Mouse (Mus musculus) neural tube, embryonic 15.5 days (tissue): ENCODE data around the gene Rita1. TPM values are rescaled to one million over a fixed set of nuclear protein-coding genes. Genes with fewer than 3 reads are reported as not detected.

Experiments
- ATAC-seq: fragments of 200-750 bp; cut with Nextera tagmentation; 2 replicates; pipeline ENCODE4 v1.8.0; 2017; ENCODE audit warnings: mild to moderate bottlenecking, moderate TSS enrichment, moderate library complexity; ENCODE audit not compliant: low FRiP score
- H3K27ac ChIP-seq: fragments of 300-500 bp; sonication (generic); replicated peaks from 2 replicates; pipeline ENCODE4 v1.5.1; 2015; ENCODE audit warnings: mild to moderate bottlenecking, inconsistent platforms
- H3K27me3 ChIP-seq: fragments of 300-500 bp; sonication (generic); replicated peaks from 2 replicates; pipeline ENCODE4 v1.6.1; 2015; ENCODE audit warnings: inconsistent platforms
- H3K36me3 ChIP-seq: fragments of 300-500 bp; sonication (generic); 2 replicates; pipeline ENCODE4 v1.6.1; 2015; ENCODE audit warnings: inconsistent platforms
- H3K4me1 ChIP-seq: fragments of 300-500 bp; sonication (generic); 2 replicates; pipeline ENCODE4 v1.6.1; 2015; ENCODE audit warnings: inconsistent platforms
- H3K4me2 ChIP-seq: fragments of 300-500 bp; sonication (generic); 2 replicates; pipeline ENCODE4 v1.6.1; 2015; ENCODE audit warnings: inconsistent platforms, mild to moderate bottlenecking, moderate library complexity
- H3K4me3 ChIP-seq: fragments of 300-500 bp; sonication (generic); replicated peaks from 2 replicates; pipeline ENCODE4 v1.5.1; 2015; ENCODE audit warnings: mild to moderate bottlenecking, inconsistent platforms
- H3K9ac ChIP-seq: fragments of 300-500 bp; sonication (generic); replicated peaks from 2 replicates; pipeline ENCODE4 v1.6.1; 2015; ENCODE audit warnings: mild to moderate bottlenecking, inconsistent platforms
- H3K9me3 ChIP-seq: fragments of 300-500 bp; sonication (generic); replicated peaks from 2 replicates; pipeline ENCODE4 v1.6.1; 2016; ENCODE audit warnings: inconsistent platforms
- WGBS: fragments of 180-500 bp; shearing (Covaris S2); methylation state at CpG from one replicate; pipeline ENCODE4 v1.1.7; 2015; ENCODE audit warnings: mixed read lengths; 5-methylcytosine and 5-hydroxymethylcytosine counted together
- polyA plus RNA-seq: library from polyadenylated mRNA; unstranded; fragments of >200 nt; fragmentation: Nextera tagmentation; extraction: Ambion mirVana; gene quantifications from 2 replicates; pipeline ENCODE4 v1.2.1, GENCODE M21; 2015

Gene Rita1
- polyA plus RNA-seq, 1 experiment from 2014 or later: 34.0 TPM

DNA sequence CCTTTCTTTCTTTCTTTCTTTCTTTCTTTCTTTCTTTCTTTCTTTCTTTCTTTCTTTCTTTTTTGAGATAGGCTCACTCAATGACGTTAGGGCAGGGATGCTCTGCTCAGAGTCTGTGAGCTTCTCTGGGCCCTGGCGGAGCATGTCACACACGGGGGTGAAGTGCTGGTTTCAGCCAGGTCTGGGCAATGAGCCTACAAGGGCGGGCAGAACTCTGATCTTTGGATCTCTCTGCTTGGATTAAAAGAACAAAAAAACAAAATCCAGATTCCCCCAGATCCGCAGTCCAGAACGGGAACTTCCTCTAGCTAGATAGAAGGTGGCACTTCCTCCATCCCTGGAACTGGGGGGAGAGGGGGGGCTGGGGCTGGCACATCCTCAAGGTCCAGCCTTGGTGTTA, 33.5 kb upstream of the Rita1 start:
- H3K4me1 ChIP-seq: peaks cover 16% of the 10 kb centered on the region
- H3K9me3 ChIP-seq: no peaks in the 10 kb centered on the region
- H3K27ac ChIP-seq: no peak overlapping the region
- no peak overlapping the region for H3K9ac ChIP-seq
- no peak overlapping the region for H3K4me3 ChIP-seq
- no peaks in the 10 kb centered on the region for H3K36me3 ChIP-seq
- no peak overlapping the region for H3K4me2 ChIP-seq
- 51% methylated on average over 6 of the region's 6 CpGs for WGBS
- ATAC-seq: no peak
- peaks cover 49% of the 10 kb centered on the region for H3K27me3 ChIP-seq

DNA sequence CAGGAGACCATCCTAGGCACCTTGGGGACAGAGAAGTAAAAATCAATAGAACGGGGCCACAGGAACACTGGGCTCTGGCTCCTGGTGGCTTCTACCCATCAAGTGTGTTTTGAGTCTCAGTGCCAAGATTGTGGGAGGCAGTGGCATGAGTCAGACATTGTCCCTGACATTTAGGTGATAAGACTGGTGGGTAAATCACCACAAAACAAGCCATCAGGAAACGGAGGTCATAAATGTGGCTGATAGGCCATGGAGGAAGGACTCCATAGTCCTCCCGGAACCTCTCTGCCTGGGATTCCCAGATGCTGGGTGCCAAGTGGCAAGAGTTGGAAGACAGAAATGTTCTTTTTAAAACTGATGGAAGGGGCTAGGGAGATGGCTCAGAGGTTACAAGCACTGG, 31.8 kb upstream of the Rita1 start:
- 76% methylated on average over 3 of the region's 3 CpGs for WGBS
- Histone ChIP-seq H3K27me3 (peaks cover 33% of the 10 kb centered on the region), H3K4me3 (no peak overlapping the region), H3K27ac (no peak overlapping the region), H3K36me3 (no peaks in the 10 kb centered on the region), H3K4me1 (peaks cover 12% of the 10 kb centered on the region), H3K9me3 (no peaks in the 10 kb centered on the region), H3K4me2 (no peak overlapping the region), H3K9ac (no peak overlapping the region)
- no peak for ATAC-seq

DNA sequence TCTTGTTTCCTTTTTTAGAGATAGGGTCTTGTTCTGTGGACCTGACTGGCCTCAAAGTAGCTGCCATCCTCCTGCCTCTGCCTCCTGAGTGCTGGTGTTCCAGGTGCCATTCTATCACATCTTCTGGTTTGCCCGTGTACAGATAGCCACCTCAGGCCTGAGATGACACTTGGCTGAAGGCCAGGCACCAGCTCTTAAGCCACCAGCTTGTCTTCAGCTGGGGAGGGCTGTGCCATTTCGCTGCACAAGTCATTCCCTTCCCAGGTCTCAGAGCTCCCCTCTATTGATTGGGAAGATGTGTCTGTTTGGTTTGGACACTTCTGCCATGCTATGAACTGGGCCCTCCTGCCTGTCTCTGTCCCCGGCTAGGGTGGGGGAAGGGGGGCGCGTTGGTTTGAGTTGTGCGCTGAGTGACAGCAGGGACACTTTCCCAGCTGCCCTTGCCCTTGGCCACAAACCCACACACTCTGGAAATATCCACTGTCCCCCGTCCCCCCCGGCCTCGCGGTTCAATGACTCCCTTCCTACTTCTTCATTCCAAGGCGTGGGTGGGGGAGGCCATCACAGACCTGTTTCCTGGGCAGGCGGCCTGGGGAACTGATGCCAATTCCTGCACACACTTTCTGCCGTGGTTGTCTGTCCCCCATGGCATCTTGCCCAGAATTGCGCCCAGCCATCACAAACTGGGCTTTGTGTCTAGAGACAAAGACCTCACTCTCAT, 31.1 kb upstream of the Rita1 start:
- Histone ChIP-seq H3K27me3 (peaks cover 26% of the 10 kb centered on the region), H3K36me3 (no peaks in the 10 kb centered on the region), H3K27ac (no peak overlapping the region), H3K9ac (no peak overlapping the region), H3K9me3 (no peaks in the 10 kb centered on the region), H3K4me1 (peaks cover 5% of the 10 kb centered on the region), H3K4me3 (no peak overlapping the region), H3K4me2 (no peak overlapping the region)
- ATAC-seq: no peak
- 67% methylated on average over 14 of the region's 14 CpGs for WGBS

DNA sequence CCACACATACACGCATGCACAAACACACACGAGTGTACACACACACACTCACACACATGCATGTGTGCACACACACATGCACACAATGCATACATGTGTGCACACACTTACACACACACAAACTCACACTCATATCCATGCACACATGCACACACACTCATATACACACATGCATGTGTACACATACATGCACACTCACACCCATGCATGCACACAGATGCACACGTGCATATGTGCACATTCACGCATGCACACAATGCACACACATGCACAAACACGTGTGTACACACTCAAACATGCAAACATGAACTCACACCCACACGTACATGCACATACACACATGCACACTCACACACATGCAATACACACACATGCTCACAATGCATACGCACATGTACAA, 27.7 kb upstream of the Rita1 start:
- 0 out of 2 replicates have a peak, but pooled peaks cover 4% of the 10 kb centered on the region for H3K27me3 ChIP-seq
- H3K4me1 ChIP-seq: no peaks in the 10 kb centered on the region
- no peak overlapping the region for H3K4me3 ChIP-seq
- H3K9me3 ChIP-seq: no peaks in the 10 kb centered on the region
- no peak for ATAC-seq
- H3K4me2 ChIP-seq: no peak overlapping the region
- H3K36me3 ChIP-seq: no peaks in the 10 kb centered on the region
- H3K9ac ChIP-seq: no peak overlapping the region
- H3K27ac ChIP-seq: no peak overlapping the region
- 90% methylated on average over 7 of the region's 7 CpGs for WGBS

DNA sequence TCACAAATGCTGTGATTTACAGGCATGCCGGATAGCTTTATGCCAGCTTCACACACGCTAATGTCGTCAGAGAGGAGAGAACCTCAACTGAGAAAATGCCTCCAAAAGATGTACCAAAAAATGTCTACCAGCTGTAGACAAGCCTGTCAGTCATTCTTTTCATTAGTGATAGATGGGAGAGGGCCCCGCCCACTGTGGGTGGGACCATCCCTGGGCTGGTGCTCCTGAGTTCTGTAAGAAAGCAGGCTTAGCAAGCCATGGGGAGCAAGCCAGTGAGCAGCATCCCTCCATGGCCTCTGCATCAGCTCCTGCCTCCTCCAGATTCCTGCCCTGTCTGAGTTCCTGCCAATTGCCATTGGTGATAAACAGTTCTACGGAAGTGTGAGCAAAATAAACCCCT, 23.2 kb upstream of the Rita1 start:
- ATAC-seq: no peak
- Histone ChIP-seq H3K27me3 (peaks cover 2% of the 10 kb centered on the region; the same call in 1 of the 2 replicates), H3K9me3 (no peaks in the 10 kb centered on the region), H3K9ac (no peak overlapping the region), H3K4me3 (no peak overlapping the region), H3K27ac (no peak overlapping the region), H3K4me2 (no peak overlapping the region), H3K4me1 (peaks cover 9% of the 10 kb centered on the region), H3K36me3 (no peaks in the 10 kb centered on the region)
- WGBS: 86% methylated on average over 5 of the region's 5 CpGs

DNA sequence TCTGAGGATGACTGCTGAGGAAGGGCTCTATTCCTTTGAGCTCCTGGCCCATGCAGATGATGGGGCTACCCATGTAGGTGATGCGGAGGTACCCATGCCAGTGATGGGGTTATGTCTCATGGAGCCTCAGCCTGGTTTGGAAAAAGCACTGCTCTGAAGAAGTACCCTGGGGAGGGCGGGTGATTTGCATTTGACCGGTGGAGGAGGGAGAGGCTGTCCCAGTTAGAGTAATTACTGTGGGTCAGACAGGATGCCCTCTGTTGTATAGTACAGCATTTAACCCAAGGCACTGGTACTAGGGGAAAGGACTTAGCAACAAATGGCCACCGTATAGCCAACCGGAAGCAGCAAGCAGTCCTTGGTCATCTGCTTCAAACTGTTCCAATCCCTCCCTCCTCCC, 22.5 kb upstream of the Rita1 start:
- Histone ChIP-seq H3K9ac (no peak overlapping the region), H3K9me3 (no peaks in the 10 kb centered on the region), H3K36me3 (no peaks in the 10 kb centered on the region), H3K27ac (no peak overlapping the region), H3K27me3 (peaks cover 10% of the 10 kb centered on the region), H3K4me3 (no peak overlapping the region), H3K4me2 (no peak overlapping the region), H3K4me1 (peaks cover 9% of the 10 kb centered on the region)
- 34% methylated on average over 5 of the region's 5 CpGs for WGBS
- no peak for ATAC-seq

DNA sequence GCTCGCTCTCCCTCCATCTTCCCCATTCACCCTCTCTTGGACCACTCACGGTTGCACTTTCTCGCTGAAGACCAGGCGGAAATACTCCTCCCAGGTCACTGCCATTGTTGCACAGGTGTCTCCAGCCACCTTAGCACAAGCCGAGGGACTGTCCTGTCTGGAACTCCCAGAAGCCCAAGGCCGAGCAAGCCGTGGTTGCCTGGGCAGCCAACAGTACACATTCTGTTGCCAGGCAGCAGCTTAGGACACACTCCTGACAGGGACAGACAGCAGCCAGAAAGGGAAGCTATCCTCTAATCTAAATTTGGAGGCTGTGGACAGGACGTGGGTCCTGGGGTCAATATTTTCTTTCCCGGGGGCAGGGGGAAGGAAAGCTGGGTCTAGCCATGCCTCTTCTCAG, 21.7 kb upstream of the Rita1 start, which contains the start of gene Cfap73:
Gene Cfap73, minus strand, starts transcription at position 105 of the 400 bp plus-strand sequence.
- Histone ChIP-seq H3K9ac (no peak within 1 kb of the TSS), H3K27me3 (peaks cover 13% of the 10 kb centered on the region), H3K4me3 (no peak within 1 kb of the TSS), H3K4me1 (peaks cover 9% of the 10 kb centered on the region), H3K36me3 (no peaks in the 10 kb centered on the region), H3K4me2 (no peak within 1 kb of the TSS), H3K27ac (no peak within 1 kb of the TSS), H3K9me3 (no peaks in the 10 kb centered on the region)
- no peak for ATAC-seq
- 57% methylated on average over 9 of the region's 9 CpGs for WGBS

DNA sequence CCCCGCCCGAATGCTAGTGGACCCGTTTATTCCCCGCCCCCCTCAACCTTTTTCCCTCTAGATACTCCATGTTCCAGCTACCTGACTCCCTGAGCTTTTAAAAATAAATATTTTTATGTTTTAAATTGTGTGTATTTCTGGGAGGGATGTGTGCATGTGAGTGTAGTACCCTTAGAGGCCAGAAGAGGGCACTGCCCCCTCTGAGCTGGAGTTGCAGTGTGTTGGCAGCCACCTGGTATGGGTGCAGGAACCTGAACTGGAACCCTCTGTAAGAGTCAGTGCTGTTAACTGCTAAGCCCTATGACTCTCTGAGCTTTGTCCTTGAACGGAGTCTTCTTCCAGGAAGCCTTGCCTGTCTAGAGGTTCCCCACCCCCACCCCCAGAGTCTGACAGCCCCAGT, 19.5 kb upstream of the Rita1 start:
- no peaks in the 10 kb centered on the region for H3K9me3 ChIP-seq
- ATAC-seq: no peak
- no peak overlapping the region for H3K27ac ChIP-seq
- peaks cover 8% of the 10 kb centered on the region for H3K36me3 ChIP-seq
- H3K4me1 ChIP-seq: peaks cover 9% of the 10 kb centered on the region
- 90% methylated on average over 5 of the region's 5 CpGs for WGBS
- no peak overlapping the region for H3K4me3 ChIP-seq
- H3K27me3 ChIP-seq: peaks cover 13% of the 10 kb centered on the region
- H3K4me2 ChIP-seq: no peak overlapping the region
- no peak overlapping the region for H3K9ac ChIP-seq

DNA sequence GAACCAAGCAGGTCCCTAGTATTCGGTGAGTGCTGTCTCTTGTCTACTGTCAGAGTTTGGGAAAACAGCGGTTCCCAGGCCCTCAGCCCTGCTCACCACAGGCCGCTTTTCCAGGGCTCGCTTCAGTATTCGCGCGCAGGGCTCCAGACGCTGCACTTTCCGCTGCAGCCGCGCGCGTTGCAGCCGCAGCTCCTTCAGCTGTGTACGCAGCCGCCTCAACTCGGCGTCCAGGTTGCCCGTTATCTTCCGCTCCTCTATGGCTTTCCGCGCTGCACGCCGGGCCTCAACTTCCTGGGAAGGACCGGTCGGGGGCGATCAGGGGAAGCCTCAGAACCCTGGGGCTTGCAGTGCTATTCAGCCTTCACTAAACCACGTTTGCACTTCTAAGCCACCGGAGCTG, 18.7 kb upstream of the Rita1 start:
- peaks cover 13% of the 10 kb centered on the region for H3K36me3 ChIP-seq
- ATAC-seq: no peak
- peak overlapping the region; percentile 24 for H3K4me3 ChIP-seq
- H3K27ac ChIP-seq: no peak overlapping the region
- H3K4me2 ChIP-seq: peak overlapping the region; percentile 52
- peaks cover 9% of the 10 kb centered on the region for H3K4me1 ChIP-seq
- H3K9me3 ChIP-seq: no peaks in the 10 kb centered on the region
- WGBS: 10% methylated on average over 29 of the region's 29 CpGs
- H3K27me3 ChIP-seq: peaks cover 13% of the 10 kb centered on the region
- H3K9ac ChIP-seq: no peak overlapping the region

DNA sequence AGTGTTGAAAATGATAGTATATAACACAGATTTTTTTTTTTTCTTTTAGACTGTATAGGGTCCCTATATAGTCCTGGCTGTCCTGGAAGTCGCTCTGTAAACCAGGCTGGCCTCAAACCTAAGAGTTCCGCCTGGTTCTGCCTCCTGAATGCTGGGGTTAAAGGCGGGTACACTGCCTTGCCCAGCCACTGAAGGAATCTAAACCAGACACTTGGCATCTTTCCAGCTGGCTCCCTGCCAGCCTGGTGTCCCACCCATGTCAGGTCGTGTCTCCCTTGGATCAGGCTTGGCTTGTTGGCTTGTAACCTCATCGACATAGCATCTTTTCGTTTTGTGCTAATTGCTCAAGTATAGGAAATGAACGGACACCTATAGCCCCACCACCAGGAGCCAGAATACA, 16.2 kb upstream of the Rita1 start:
- Histone ChIP-seq H3K27me3 (peaks cover 13% of the 10 kb centered on the region), H3K27ac (no peak overlapping the region), H3K36me3 (peaks cover 31% of the 10 kb centered on the region), H3K4me1 (peaks cover 9% of the 10 kb centered on the region), H3K4me3 (no peak overlapping the region), H3K9ac (no peak overlapping the region), H3K4me2 (no peak overlapping the region), H3K9me3 (no peaks in the 10 kb centered on the region)
- 59% methylated on average over 7 of the region's 7 CpGs for WGBS
- ATAC-seq: no peak

DNA sequence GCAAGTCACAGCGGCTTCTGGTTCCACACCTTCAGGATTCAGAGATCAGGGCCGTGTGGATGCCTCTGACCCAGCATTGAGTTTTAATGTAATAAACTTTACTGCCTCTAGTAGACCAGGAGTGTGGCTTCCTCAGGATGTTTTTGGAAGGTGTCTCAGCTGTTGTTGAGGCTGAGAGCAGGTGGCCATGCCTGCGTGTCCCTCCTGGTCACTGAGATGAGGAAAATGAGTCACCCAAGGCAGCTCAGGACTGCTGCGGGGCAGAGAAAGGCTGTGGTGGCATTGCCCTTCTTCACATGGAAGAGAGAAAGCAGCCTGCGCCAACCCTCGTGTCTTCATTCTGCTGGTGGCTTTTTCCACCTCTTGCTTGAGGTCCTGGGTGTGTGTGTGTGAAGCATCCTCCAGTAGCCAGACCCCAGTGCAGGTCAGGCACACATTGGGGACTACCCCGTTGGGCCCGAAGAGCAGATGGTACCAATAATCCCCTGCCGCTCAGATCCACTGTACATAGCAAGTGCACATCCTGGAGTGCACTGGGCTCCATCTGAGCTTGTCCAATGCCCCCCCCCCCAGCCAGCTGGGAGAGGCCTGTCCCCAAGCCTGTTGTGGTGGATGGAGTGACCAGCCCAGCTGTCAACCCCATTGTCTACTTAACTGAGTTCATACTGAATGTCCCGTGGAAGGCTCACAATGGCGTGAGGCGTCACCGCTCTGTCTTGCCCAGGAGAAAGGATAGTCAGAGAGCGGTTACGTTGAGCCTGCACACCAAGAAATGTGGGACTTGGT, 15.3 kb upstream of the Rita1 start:
- no peak for ATAC-seq
- Histone ChIP-seq H3K9ac (no peak overlapping the region), H3K9me3 (no peaks in the 10 kb centered on the region), H3K4me3 (no peak overlapping the region), H3K27ac (no peak overlapping the region), H3K4me2 (no peak overlapping the region), H3K27me3 (peaks cover 13% of the 10 kb centered on the region), H3K36me3 (peaks cover 36% of the 10 kb centered on the region), H3K4me1 (peaks cover 10% of the 10 kb centered on the region)
- whole genome bisulfite sequencing: 81% methylated on average over 15 of the region's 15 CpGs

DNA sequence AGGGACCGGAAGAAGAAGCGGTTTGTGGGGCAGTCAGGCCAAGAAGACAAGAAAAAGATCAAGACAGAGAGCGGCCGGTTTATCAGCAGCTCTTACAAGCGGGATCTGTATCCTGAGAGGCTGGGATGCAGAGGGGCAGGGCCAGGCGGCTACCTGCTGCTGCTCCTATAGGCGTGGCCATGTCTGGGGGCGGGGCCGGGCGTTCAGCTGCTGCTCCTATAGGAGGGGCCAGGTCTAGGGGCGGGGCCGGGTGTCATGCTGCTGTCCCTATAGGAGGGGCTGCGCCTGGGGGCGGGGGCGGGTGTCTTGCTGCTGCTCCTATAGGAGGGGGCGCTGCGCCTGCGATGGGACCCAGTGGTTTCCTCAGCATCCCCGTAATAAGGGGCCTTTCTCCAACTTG, 14.0 kb upstream of the Rita1 start:
- Histone ChIP-seq H3K9me3 (no peaks in the 10 kb centered on the region), H3K27me3 (peaks cover 13% of the 10 kb centered on the region), H3K36me3 (peaks cover 41% of the 10 kb centered on the region), H3K4me3 (no peak overlapping the region), H3K27ac (no peak overlapping the region), H3K9ac (no peak overlapping the region), H3K4me1 (peaks cover 16% of the 10 kb centered on the region), H3K4me2 (no peak overlapping the region)
- ATAC-seq: no peak
- 33% methylated on average over 18 of the region's 19 CpGs for WGBS
